Mouse (Mus musculus) forebrain, postnatal 0 days (tissue): Measurements from ENCODE around the gene Trim52. TPM values are rescaled to one million over a fixed set of nuclear protein-coding genes. Genes with fewer than 3 reads are reported as not detected.
A peak's percentile ranks its signal among the peaks of the same experiment; 100 is the strongest.

ENCODE experiments used
- ATAC-seq: fragments of 200-750 bp; cut with Nextera tagmentation; 2 replicates; pipeline ENCODE4 v1.8.0; 2017; ENCODE audit warnings: mild to moderate bottlenecking, moderate library complexity
- DNase-seq: peaks from one replicate; pipeline ENCODE4 v3.0.0-alpha.2; 2015
- H3K27ac ChIP-seq: fragments of 300-500 bp; sonication (generic); 2 replicates; pipeline ENCODE4 v1.5.1; 2014; ENCODE audit warnings: low read depth, mild to moderate bottlenecking, antibody characterized with exemption, low read length, moderate library complexity, mixed read lengths
- H3K27me3 ChIP-seq: fragments of 300-500 bp; sonication (generic); 2 replicates; pipeline ENCODE4 v1.6.1; 2014; ENCODE audit warnings: mild to moderate bottlenecking, low read length, mixed read lengths; ENCODE audit not compliant: insufficient read depth
- H3K36me3 ChIP-seq: fragments of 300-500 bp; sonication (generic); 2 replicates; pipeline ENCODE4 v1.6.1; 2014; ENCODE audit warnings: mild to moderate bottlenecking, moderate library complexity; ENCODE audit not compliant: insufficient read depth
- H3K4me1 ChIP-seq: fragments of 300-500 bp; sonication (generic); 2 replicates; pipeline ENCODE4 v1.6.1; 2014; ENCODE audit warnings: antibody characterized with exemption; ENCODE audit not compliant: insufficient read depth
- H3K4me2 ChIP-seq: fragments of 300-500 bp; sonication (generic); 2 replicates; pipeline ENCODE4 v1.6.1; 2014; ENCODE audit warnings: low read depth, mild to moderate bottlenecking, moderate library complexity
- H3K4me3 ChIP-seq: fragments of 300-500 bp; sonication (generic); 2 replicates; pipeline ENCODE4 v1.5.1; 2014; ENCODE audit warnings: low read depth, low read length, mixed read lengths
- H3K9ac ChIP-seq: fragments of 300-500 bp; sonication (generic); 2 replicates; pipeline ENCODE4 v1.6.1; 2014; ENCODE audit warnings: mild to moderate bottlenecking
- H3K9me3 ChIP-seq: fragments of 300-500 bp; sonication (generic); 2 replicates; pipeline ENCODE4 v1.6.1; 2016; ENCODE audit warnings: low read length
- CTCF ChIP-seq: sonication (generic); IDR thresholded peaks from 2 replicates; pipeline ENCODE4 v1.5.1; 2016; ENCODE audit warnings: antibody characterized with exemption, control low read depth, low read depth
- WGBS: fragments of 180-500 bp; shearing (Covaris S2); extraction: QIAGEN DNeasy Blood & Tissue Kit; methylation state at CpG from one replicate; pipeline ENCODE4 v1.1.7; 2014; 5-methylcytosine and 5-hydroxymethylcytosine counted together
- polyA plus RNA-seq: library from polyadenylated mRNA; unstranded; fragments of >200 nt; fragmentation: Nextera tagmentation; extraction: Ambion mirVana; gene quantifications from 2 replicates; pipeline ENCODE4 v1.2.1, GENCODE M21; 2015
- total RNA-seq: library from RNA; depleted of rRNA; stranded (reverse); fragments of >200 nt; gene quantifications from 2 replicates; pipeline ENCODE4 v1.2.3, GENCODE M21; 2014; rRNA removed

Trim52 gene
- not detected in 2 replicates for total RNA-seq
- polyA plus RNA-seq = not detected in 2 replicates

DNA sequence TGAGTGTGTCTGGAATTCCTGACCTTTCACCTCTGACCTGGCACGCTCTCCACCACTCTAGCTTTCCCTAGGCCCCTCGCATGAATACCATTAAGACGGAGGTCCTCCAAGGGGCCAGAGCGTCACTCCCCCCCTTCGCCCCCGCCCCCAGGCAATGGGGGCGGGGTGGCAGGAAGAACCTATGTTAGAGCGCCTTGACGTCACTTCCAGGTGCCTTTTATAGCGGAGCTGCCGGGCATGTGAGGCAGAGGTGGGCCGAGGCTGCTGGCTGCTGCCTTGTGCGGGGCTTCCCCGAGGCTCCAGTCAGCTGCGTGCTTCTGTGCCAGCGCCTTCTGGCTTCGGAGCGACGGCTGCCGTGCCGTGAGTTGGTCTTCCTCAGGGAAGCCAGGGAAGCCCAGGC lies at the start of gene Trim52:
Gene Trim52 (plus strand): TSS at position 219 of the 400 bp plus-strand sequence.
- DNase-seq (no peak), ATAC-seq (no peak)
- Histone ChIP-seq H3K9me3 (no peaks in the 10 kb centered on the region), H3K27ac (no peak within 1 kb of the TSS), H3K4me3 (no peak within 1 kb of the TSS), H3K36me3 (no peaks in the 10 kb centered on the region), H3K27me3 (no peaks in the 10 kb centered on the region), H3K9ac (no peak within 1 kb of the TSS), H3K4me1 (no peaks in the 10 kb centered on the region), H3K4me2 (no peak within 1 kb of the TSS)
- WGBS = 97% methylated on average over 21 of the region's 21 CpGs
- TF ChIP-seq CTCF = no peak

DNA sequence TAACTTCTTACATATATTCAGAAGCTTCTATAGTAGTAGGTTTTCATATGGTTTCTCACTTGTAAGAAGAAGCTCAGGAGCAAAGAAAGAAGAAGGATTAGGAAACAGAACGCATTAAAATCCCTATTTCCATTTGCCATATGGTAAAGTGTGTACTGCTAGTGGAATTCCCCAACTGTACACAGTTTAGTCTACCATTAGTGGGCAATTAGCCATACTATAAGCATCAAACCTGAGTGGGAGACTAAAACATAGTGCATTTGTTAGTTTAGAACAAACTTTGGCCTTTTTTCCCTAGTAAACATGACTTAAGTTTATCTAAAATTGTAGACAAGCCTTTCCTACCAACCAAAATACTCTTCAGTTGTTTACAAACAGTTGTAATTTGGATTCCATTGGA lies 33.4 kb upstream of the Trim52 start:
- Histone ChIP-seq H3K4me2 (no peak overlapping the region), H3K4me1 (no peaks in the 10 kb centered on the region), H3K4me3 (no peak overlapping the region), H3K27ac (no peak overlapping the region), H3K27me3 (no peaks in the 10 kb centered on the region), H3K9me3 (no peaks in the 10 kb centered on the region), H3K36me3 (no peaks in the 10 kb centered on the region), H3K9ac (no peak overlapping the region)
- TF ChIP-seq CTCF = no peak
- 74% methylated on average over 1 of the region's 1 CpGs for WGBS
- ATAC-seq = no peak
- DNase-seq = no peak

DNA sequence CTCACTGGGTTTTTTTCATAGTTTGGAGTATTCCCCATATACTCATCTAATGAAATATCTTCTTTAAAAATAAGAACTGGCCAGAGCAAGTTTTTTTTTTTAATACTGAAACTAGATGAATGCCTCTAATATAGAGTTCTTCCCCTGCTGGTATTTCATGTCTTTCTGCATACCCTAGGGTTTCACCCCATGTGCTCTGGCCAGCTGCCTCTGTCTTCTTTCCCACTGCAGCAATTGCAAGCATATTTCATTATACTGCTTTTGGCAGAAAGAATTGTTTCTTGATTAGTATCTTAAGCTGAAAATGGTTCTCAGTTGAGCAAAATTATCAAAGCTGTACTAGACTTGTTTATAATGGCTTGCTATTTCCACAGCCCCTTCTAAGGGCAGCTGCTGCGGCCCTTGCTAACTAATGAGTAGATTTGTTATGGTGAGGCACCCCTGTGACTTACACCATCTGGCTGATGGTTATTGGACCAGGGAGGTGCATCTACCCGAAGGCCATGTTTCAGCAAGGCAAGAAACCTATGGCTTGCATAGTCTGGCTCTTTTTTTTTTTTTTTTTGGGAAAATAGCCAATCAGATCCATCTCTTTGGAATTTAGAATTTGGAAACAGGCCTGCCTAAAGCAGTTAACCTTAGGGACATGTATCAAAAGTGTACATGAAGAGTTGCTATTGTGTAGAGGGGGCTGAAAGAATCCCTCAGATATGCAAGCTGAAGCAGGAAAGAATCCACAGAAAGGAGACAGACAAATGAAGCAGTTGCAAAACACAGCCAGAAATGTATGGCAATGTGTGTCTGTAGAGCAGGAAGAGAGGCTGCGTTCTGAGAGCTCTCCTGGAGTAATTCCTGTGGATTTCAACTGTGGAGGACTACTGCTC lies 30.6 kb upstream of the Trim52 start:
- DNase-seq = no peak
- no peak overlapping the region for H3K27ac ChIP-seq
- 72% methylated on average over 3 of the region's 3 CpGs for WGBS
- no peak overlapping the region for H3K4me3 ChIP-seq
- H3K36me3 ChIP-seq = no peaks in the 10 kb centered on the region
- H3K4me2 ChIP-seq = no peak overlapping the region
- no peaks in the 10 kb centered on the region for H3K9me3 ChIP-seq
- no peak for TF ChIP-seq CTCF
- no peak overlapping the region for H3K9ac ChIP-seq
- H3K27me3 ChIP-seq = no peaks in the 10 kb centered on the region
- H3K4me1 ChIP-seq = no peaks in the 10 kb centered on the region
- ATAC-seq = no peak

DNA sequence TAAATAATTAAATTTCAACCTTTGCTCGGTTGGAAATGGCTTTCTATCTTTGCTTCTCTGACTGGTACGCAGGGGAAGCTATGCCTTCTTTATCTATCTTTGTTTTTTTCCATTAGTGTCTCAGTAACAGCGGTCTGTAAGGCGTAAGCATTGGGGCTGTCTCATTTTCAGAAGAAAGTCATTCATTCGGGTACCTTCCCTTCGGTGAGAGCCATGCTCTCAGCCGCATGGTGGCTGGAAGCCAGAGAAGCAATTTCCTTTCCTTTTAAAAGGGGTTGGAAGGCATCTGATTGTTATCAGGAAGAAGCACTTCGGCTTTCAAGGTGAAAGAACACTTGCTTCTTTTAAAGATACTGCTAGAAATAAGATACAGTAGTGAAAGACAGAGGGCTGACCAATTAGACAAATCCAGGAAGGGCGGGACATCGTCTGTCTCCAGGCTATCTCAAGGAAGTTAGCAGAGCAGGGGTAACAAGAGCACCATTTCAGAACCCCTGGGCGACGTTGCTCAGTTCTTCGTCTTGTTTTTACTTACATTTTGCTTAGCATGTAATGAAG lies 17.4 kb upstream of the Trim52 start:
- DNase-seq (no peak), ATAC-seq (no peak)
- WGBS = 77% methylated on average over 13 of the region's 13 CpGs

DNA sequence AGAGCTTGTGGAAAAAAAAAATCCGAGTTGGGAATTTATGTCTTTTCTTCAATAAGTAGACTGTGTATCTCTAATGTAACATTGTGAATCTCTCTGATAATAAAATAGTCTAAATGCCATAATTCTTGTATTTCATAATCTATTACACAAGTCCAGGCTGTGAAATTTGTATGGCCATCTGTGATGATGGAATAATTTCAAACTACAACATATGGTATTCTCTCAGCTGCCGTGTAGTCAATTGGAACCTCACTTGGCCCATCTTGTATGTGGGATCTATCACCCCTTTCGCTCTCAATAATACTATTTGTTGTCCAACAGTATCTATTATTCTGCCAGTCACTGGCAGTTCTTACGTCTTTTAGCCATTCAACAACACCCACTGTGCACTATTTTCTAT lies 9.2 kb upstream of the Trim52 start:
- Histone ChIP-seq H3K4me1 (no peaks in the 10 kb centered on the region), H3K4me3 (no peak overlapping the region), H3K9me3 (no peaks in the 10 kb centered on the region), H3K27ac (no peak overlapping the region), H3K27me3 (no peaks in the 10 kb centered on the region), H3K36me3 (no peaks in the 10 kb centered on the region), H3K4me2 (no peak overlapping the region), H3K9ac (no peak overlapping the region)
- 65% methylated on average over 4 of the region's 4 CpGs for WGBS
- ATAC-seq (no peak), DNase-seq (peak; percentile 1)
- no peak for TF ChIP-seq CTCF

More for the DNA sequence above, 17.4 kb upstream of the Trim52 start:
- Histone ChIP-seq H3K4me2 (no peak overlapping the region), H3K27me3 (no peaks in the 10 kb centered on the region), H3K4me1 (no peaks in the 10 kb centered on the region), H3K27ac (no peak overlapping the region), H3K36me3 (no peaks in the 10 kb centered on the region), H3K4me3 (no peak overlapping the region), H3K9ac (no peak overlapping the region), H3K9me3 (no peaks in the 10 kb centered on the region)
- TF ChIP-seq CTCF = no peak

DNA sequence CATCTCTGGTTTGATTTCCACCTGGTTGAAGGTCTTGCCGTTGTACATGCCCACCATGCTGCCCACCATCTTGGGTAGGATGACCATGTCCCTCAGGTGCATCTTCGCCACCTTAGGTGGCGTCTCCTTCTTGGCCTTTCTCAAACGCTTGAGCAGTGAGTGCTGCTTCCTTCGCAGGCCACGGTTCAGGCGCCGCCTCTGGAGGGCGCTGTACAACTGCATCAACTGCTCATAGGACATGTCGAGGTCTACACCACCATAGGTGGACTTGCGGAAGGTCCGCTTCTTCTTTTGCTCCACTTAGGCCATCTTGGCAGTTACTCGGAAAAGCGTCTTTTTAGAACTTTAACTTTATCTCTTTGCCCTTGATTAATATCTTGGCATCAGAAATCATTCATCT lies 5.1 kb upstream of the Trim52 start:
- WGBS = 93% methylated on average over 14 of the region's 14 CpGs
- ATAC-seq = no peak
- no peaks in the 10 kb centered on the region for H3K9me3 ChIP-seq

DNA sequence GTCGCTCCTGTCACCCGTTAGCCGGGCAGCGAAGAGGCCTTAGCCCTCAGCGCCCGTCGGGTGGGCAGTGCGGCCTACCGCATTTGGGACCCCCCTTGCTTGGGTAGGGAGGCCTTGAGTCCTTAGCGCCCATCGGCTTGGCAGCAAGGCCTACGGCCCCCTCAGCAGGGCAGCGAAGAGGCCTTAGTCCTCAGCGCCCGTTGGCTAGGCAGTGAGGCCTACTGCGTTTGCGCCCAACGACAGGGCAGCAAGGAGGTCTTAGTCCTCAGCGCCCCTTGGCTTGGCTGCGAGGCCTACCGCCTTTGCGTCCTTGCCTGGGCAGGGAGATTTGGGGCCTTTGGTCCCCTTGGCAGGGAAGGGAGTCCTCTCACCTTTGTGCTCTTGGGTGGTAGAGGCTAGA lies 427 bp downstream of the Trim52 start:
- Histone ChIP-seq H3K4me3 (no peak overlapping the region), H3K9ac (no peak overlapping the region), H3K4me1 (no peaks in the 10 kb centered on the region), H3K36me3 (no peaks in the 10 kb centered on the region), H3K27ac (no peak overlapping the region), H3K4me2 (no peak overlapping the region), H3K27me3 (no peaks in the 10 kb centered on the region), H3K9me3 (no peaks in the 10 kb centered on the region)
- WGBS = 100% methylated on average over 22 of the region's 22 CpGs
- ATAC-seq = no peak
- no peak for DNase-seq
- TF ChIP-seq CTCF = no peak

More for the DNA sequence above, 5.1 kb upstream of the Trim52 start:
- Histone ChIP-seq H3K4me2 (no peak overlapping the region), H3K36me3 (no peaks in the 10 kb centered on the region), H3K4me1 (no peaks in the 10 kb centered on the region), H3K27me3 (no peaks in the 10 kb centered on the region), H3K9ac (no peak overlapping the region), H3K27ac (no peak overlapping the region), H3K4me3 (no peak overlapping the region)
- DNase-seq = no peak
- TF ChIP-seq CTCF = no peak
